Mouse (Mus musculus) brain, embryonic 14.5 days (tissue): Measurements from ENCODE around the gene Olfr1450.
"Not testable (repeated sequence)": the region's sequence is repeated elsewhere in the genome, so short reads cannot be mapped to it uniquely, and the experiment has no call there.

Experiments
- CTCF ChIP-seq: fragments of 200-500 bp; IDR thresholded peaks from 2 replicates; pipeline ENCODE4 v1.5.1; 2012; ENCODE audit warnings: inconsistent platforms, mild to moderate bottlenecking, moderate library complexity, borderline replicate concordance; ENCODE audit not compliant: insufficient read depth, insufficient read length; ENCODE audit errors: extremely low read depth
- POLR2A ChIP-seq: fragments of 200-500 bp; IDR thresholded peaks from 2 replicates; pipeline ENCODE4 v1.6.1; 2012; ENCODE audit warnings: mild to moderate bottlenecking, inconsistent platforms, borderline replicate concordance; ENCODE audit not compliant: poor library complexity, insufficient read depth, insufficient read length, severe bottlenecking; ENCODE audit errors: extremely low read depth

DNA sequence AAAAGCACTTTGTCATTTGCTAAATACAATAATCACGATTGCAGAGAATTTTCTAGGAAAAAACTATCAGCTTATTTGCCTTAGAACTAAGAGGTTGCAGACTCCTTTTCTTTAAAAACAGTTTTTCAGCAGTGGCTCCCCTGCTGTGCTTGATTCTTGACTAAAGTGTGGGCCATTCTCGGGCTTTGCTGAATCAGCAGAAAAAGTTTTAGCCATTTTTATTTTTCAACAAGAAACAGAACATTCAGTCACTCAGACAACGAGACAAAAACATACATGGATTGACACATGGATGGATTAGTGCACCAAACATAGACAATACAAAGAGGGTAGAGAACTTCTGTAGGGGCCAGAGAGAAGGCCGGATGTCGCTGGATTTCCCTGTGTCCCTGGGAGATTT lies 20.0 kb downstream of the Olfr1450 start:
- TF ChIP-seq POLR2A, CTCF: not testable (repeated sequence)
